Mouse (Mus musculus): ENCODE measurements at regions not wholly inside any gene's neighbourhood (a gene's known extent, or its start where the extent isn't known, plus 50 kb on each side); places are given as distances from the start of the nearest gene placed in this dataset.

- Histone ChIP-seq H3K4me3 (no peak overlapping the region), H3K9me3 (no peaks in the 10 kb centered on the region), H3K9ac (replicated peaks) (no peak overlapping the region), H3K4me2 (replicated peaks) (no peak overlapping the region), H3K27ac (replicated peaks) (no peak overlapping the region), H3K4me1 (0 out of 2 replicates have a peak, but pooled peaks cover 6% of the 10 kb centered on the region), H3K27me3 (0 out of 2 replicates have a peak, but pooled peaks cover 11% of the 10 kb centered on the region), H3K36me3 (no peaks in the 10 kb centered on the region)
- 91% methylated on average over 4 of the region's 4 CpGs for WGBS
- ATAC-seq (replicated peaks), result no peak
These were observed 325.4 kb upstream of the Pard3b start for GRCm38 (mm10) chr1:61313196-61313595.

- WGBS, result 72% methylated on average over 4 of the region's 4 CpGs
- Histone ChIP-seq H3K9me3 (no peaks in the 10 kb centered on the region), H3K4me2 (replicated peaks) (no peak overlapping the region), H3K4me3 (no peak overlapping the region), H3K36me3 (no peaks in the 10 kb centered on the region), H3K27ac (replicated peaks) (no peak overlapping the region), H3K9ac (replicated peaks) (no peak overlapping the region), H3K27me3 (0 out of 2 replicates have a peak, but pooled peaks cover 7% of the 10 kb centered on the region), H3K4me1 (0 out of 2 replicates have a peak, but pooled peaks cover 6% of the 10 kb centered on the region)
- no peak for ATAC-seq (replicated peaks)
These were observed 322.4 kb upstream of the Pard3b start for GRCm38 (mm10) chr1:61316261-61316660.

GRCm38 (mm10) chr1:61316736-61317135 lies 321.9 kb upstream of the Pard3b start:
- Histone ChIP-seq H3K36me3 (no peaks in the 10 kb centered on the region), H3K4me3 (no peak overlapping the region), H3K4me1 (0 out of 2 replicates have a peak, but pooled peaks cover 6% of the 10 kb centered on the region), H3K27ac (replicated peaks) (no peak overlapping the region), H3K4me2 (replicated peaks) (no peak overlapping the region), H3K27me3 (0 out of 2 replicates have a peak, but pooled peaks cover 6% of the 10 kb centered on the region), H3K9ac (replicated peaks) (no peak overlapping the region), H3K9me3 (no peaks in the 10 kb centered on the region)
- ATAC-seq (replicated peaks), result no peak
- 60% methylated on average over 2 of the region's 2 CpGs for WGBS

- Histone ChIP-seq H3K4me1 (no peaks in the 10 kb centered on the region), H3K4me3 (no peak overlapping the region), H3K27me3 (0 out of 2 replicates have a peak, but pooled peaks cover 5% of the 10 kb centered on the region), H3K4me2 (replicated peaks) (no peak overlapping the region), H3K9ac (replicated peaks) (no peak overlapping the region), H3K36me3 (no peaks in the 10 kb centered on the region), H3K27ac (replicated peaks) (no peak overlapping the region), H3K9me3 (no peaks in the 10 kb centered on the region)
- whole genome bisulfite sequencing, result 80% methylated on average over 1 of the region's 1 CpGs
- no peak for ATAC-seq (replicated peaks)
These were observed 320.6 kb upstream of the Pard3b start for GRCm38 (mm10) chr1:61318042-61318441.

GRCm38 (mm10) chr1:61321513-61322145 lies 317.0 kb upstream of the Pard3b start:
- Histone ChIP-seq H3K9me3 (no peaks in the 10 kb centered on the region), H3K4me1 (no peaks in the 10 kb centered on the region), H3K4me2 (replicated peaks) (no peak overlapping the region), H3K27me3 (no peaks in the 10 kb centered on the region), H3K9ac (replicated peaks) (no peak overlapping the region), H3K36me3 (no peaks in the 10 kb centered on the region), H3K4me3 (no peak overlapping the region), H3K27ac (replicated peaks) (no peak overlapping the region)
- ATAC-seq (replicated peaks), result no peak
- 85% methylated on average over 6 of the region's 6 CpGs for WGBS

- ATAC-seq (replicated peaks), result no peak
- Histone ChIP-seq H3K4me2 (replicated peaks) (no peak overlapping the region), H3K36me3 (no peaks in the 10 kb centered on the region), H3K4me3 (no peak overlapping the region), H3K27me3 (no peaks in the 10 kb centered on the region), H3K9ac (replicated peaks) (no peak overlapping the region), H3K9me3 (no peaks in the 10 kb centered on the region), H3K4me1 (no peaks in the 10 kb centered on the region), H3K27ac (replicated peaks) (no peak overlapping the region)
- WGBS, result 82% methylated on average over 2 of the region's 2 CpGs
These were observed 307.2 kb upstream of the Pard3b start for GRCm38 (mm10) chr1:61331456-61331855.

GRCm38 (mm10) chr1:61331906-61332305 lies 306.7 kb upstream of the Pard3b start:
- no peaks in the 10 kb centered on the region for H3K36me3 ChIP-seq
- no peaks in the 10 kb centered on the region for H3K9me3 ChIP-seq
- H3K27me3 ChIP-seq, result no peaks in the 10 kb centered on the region
- H3K27ac ChIP-seq (replicated peaks), result no peak overlapping the region
- 11% methylated on average over 3 of the region's 3 CpGs for WGBS
- H3K4me3 ChIP-seq, result no peak overlapping the region
- no peak for ATAC-seq (replicated peaks)
- H3K4me2 ChIP-seq (replicated peaks), result no peak overlapping the region
- no peak overlapping the region for H3K9ac ChIP-seq (replicated peaks)
- H3K4me1 ChIP-seq, result no peaks in the 10 kb centered on the region

- Histone ChIP-seq H3K9me3 (no peaks in the 10 kb centered on the region), H3K27me3 (no peaks in the 10 kb centered on the region), H3K36me3 (no peaks in the 10 kb centered on the region), H3K4me2 (replicated peaks) (no peak overlapping the region), H3K9ac (replicated peaks) (no peak overlapping the region), H3K4me3 (no peak overlapping the region), H3K4me1 (no peaks in the 10 kb centered on the region), H3K27ac (replicated peaks) (no peak overlapping the region)
- no peak for ATAC-seq (replicated peaks)
- WGBS, result 32% methylated on average over 2 of the region's 2 CpGs
These were observed 302.3 kb upstream of the Pard3b start for GRCm38 (mm10) chr1:61336367-61336766.

- Histone ChIP-seq H3K4me3 (no peak overlapping the region), H3K27ac (replicated peaks) (no peak overlapping the region), H3K4me2 (replicated peaks) (no peak overlapping the region), H3K27me3 (no peaks in the 10 kb centered on the region), H3K4me1 (no peaks in the 10 kb centered on the region), H3K9me3 (no peaks in the 10 kb centered on the region), H3K9ac (replicated peaks) (no peak overlapping the region), H3K36me3 (no peaks in the 10 kb centered on the region)
- WGBS, result 81% methylated on average over 1 of the region's 1 CpGs
- ATAC-seq (replicated peaks), result no peak
These were observed 285.7 kb upstream of the Pard3b start for GRCm38 (mm10) chr1:61352921-61353320.

GRCm38 (mm10) chr1:61353481-61353880 lies 285.1 kb upstream of the Pard3b start:
- no peak overlapping the region for H3K4me2 ChIP-seq (replicated peaks)
- H3K4me1 ChIP-seq, result peaks cover under 1% of the 10 kb centered on the region; the same call in 1 of the 2 replicates
- H3K9me3 ChIP-seq, result no peaks in the 10 kb centered on the region
- no peak for ATAC-seq (replicated peaks)
- 11% methylated on average over 3 of the region's 3 CpGs for WGBS
- no peaks in the 10 kb centered on the region for H3K27me3 ChIP-seq
- H3K9ac ChIP-seq (replicated peaks), result no peak overlapping the region
- no peak overlapping the region for H3K27ac ChIP-seq (replicated peaks)
- no peaks in the 10 kb centered on the region for H3K36me3 ChIP-seq
- H3K4me3 ChIP-seq, result no peak overlapping the region

- H3K9ac ChIP-seq (replicated peaks), result no peak overlapping the region
- peaks cover 13% of the 10 kb centered on the region for H3K4me1 ChIP-seq
- 64% methylated on average over 5 of the region's 5 CpGs for WGBS
- no peaks in the 10 kb centered on the region for H3K9me3 ChIP-seq
- H3K36me3 ChIP-seq, result no peaks in the 10 kb centered on the region
- no peak overlapping the region for H3K4me2 ChIP-seq (replicated peaks)
- no peak overlapping the region for H3K27ac ChIP-seq (replicated peaks)
- no peak for ATAC-seq (replicated peaks)
- no peaks in the 10 kb centered on the region for H3K27me3 ChIP-seq
- no peak overlapping the region for H3K4me3 ChIP-seq
These were observed 283.4 kb upstream of the Pard3b start for GRCm38 (mm10) chr1:61355241-61355640.

GRCm38 (mm10) chr1:61359011-61359930 lies 279.4 kb upstream of the Pard3b start:
- peaks cover 13% of the 10 kb centered on the region for H3K4me1 ChIP-seq
- H3K4me2 ChIP-seq (replicated peaks), result no peak overlapping the region
- peak; percentile 78 for ATAC-seq (replicated peaks)
- no peak overlapping the region for H3K9ac ChIP-seq (replicated peaks)
- no peak overlapping the region for H3K4me3 ChIP-seq
- no peaks in the 10 kb centered on the region for H3K9me3 ChIP-seq
- no peaks in the 10 kb centered on the region for H3K27me3 ChIP-seq
- WGBS, result 42% methylated on average over 19 of the region's 19 CpGs
- no peaks in the 10 kb centered on the region for H3K36me3 ChIP-seq
- 0 out of 2 replicates have a peak overlapping the region, but pooled peaks have one; percentile 32 for H3K27ac ChIP-seq (replicated peaks)
